Comparison of ENCODE assay signal across 23 mouse cellular contexts in genomic region chrX:107089131-107089530, GRCm38 (mm10). TPM values are rescaled to one million over a fixed set of nuclear protein-coding genes. Genes with fewer than 3 reads are reported as not detected.
DNase-seq lines count a peak whose midpoint lies in the region; ATAC-seq and TF ChIP-seq lines count a peak whose summit lies in the region.
"Had no signal": no experiment of that assay in that cellular context is flagged by ENCODE, and none has a peak within 500 bp of the region (broad histone marks: within the 10 kb centered on the region; RNA-seq: fewer than 3 reads in every experiment).

No protein-coding gene starts in this region.

- no peak for TF ChIP-seq RAD21 in MEL (IDR thresholded peaks at IDR 0.05; ENCODE audit: low read depth, low read length)

- no peak for TF ChIP-seq CTCF in MEL (IDR thresholded peaks at IDR 0.05 in 2 of 3, conservative IDR thresholded peaks at IDR 0.05 in 1 of 3; ENCODE audit: control insufficient read depth in 1 of 3, insufficient read depth in 1 of 3, low read depth in 2 of 3, low read length in 3 of 3, poor library complexity in 1 of 3, severe bottlenecking in 1 of 3)

- no peaks in the 10 kb centered on the region for H3K4me1 ChIP-seq in MEL (ENCODE audit: control insufficient read depth in 1 of 2, insufficient read depth in 2 of 2, low read length in 2 of 2)
- H3K4me1 ChIP-seq: megakaryocyte, embryonic 14.5 days; neural tube, embryonic 13.5 days had no signal

- ATAC-seq in inflammation-experienced regulatory T-cells, adult 6 months: peak; percentile 76
- ATAC-seq: hindbrain, postnatal 0 days; midbrain, embryonic 16.5 days had no signal

- H3K27me3 ChIP-seq in MEL (ENCODE audit: control insufficient read depth in 1 of 2, insufficient read depth in 2 of 2, low read length in 2 of 2): no peaks in the 10 kb centered on the region
- no peaks in the 10 kb centered on the region for H3K27me3 ChIP-seq in splenic B cell, adult 2 months (ENCODE audit: control insufficient read depth, insufficient read depth, low read length, poor library complexity, severe bottlenecking)
- H3K27me3 ChIP-seq: megakaryocyte, embryonic 14.5 days; neural tube, embryonic 13.5 days had no signal

- no peaks in the 10 kb centered on the region for H3K36me3 ChIP-seq in MEL (ENCODE audit: control insufficient read depth in 1 of 2, insufficient read depth in 2 of 2, low read length in 2 of 2)
- H3K36me3 ChIP-seq in splenic B cell, adult 2 months (ENCODE audit: control insufficient read depth, insufficient read depth, low read length, poor library complexity, severe bottlenecking): no peaks in the 10 kb centered on the region
- H3K36me3 ChIP-seq: neural tube, embryonic 13.5 days had no signal

- no peaks in the 10 kb centered on the region for H3K79me2 ChIP-seq in MEL (ENCODE audit: control insufficient read depth, insufficient read depth, low read length, poor library complexity)

- no peak overlapping the region for H3K4me3 ChIP-seq in MEL (ENCODE audit: control insufficient read depth in 1 of 2, insufficient read depth in 1 of 2, low read depth in 2 of 2, low read length in 2 of 2)
- H3K4me3 ChIP-seq: gastrocnemius, adult 2 months; heart, adult 2 months; megakaryocyte, embryonic 14.5 days; neural tube, embryonic 13.5 days had no signal

- peak; percentile 36 to 64 for DNase-seq in spleen, postnatal 36 days (ENCODE audit: low spot score in 2 of 2)
- no peak for DNase-seq in spleen, postnatal 10 days (ENCODE audit: low spot score in 2 of 2)
- peak; percentile 24 for DNase-seq in MEL (ENCODE audit: low read depth, low spot score)
- peak; percentile 82 for DNase-seq in splenic B cell, adult 2 months (ENCODE audit: low read depth, low spot score)
- DNase-seq in kidney, postnatal 14 days: no peak
- no peak for DNase-seq in cerebellum, postnatal 14 days
- DNase-seq in lung, postnatal 14 days: no peak
- DNase-seq: cerebellum, adult 11 months; gastrocnemius, adult 2 months; heart, adult 2 months; kidney, adult 8-10 months; kidney, postnatal 4 days; liver; lung, adult 2 months had no signal

- H3K9ac ChIP-seq in MEL (ENCODE audit: control insufficient read depth, low read depth, low read length, poor library complexity, severe bottlenecking): no peak overlapping the region
- H3K9ac ChIP-seq: neural tube, embryonic 13.5 days had no signal

- no peaks in the 10 kb centered on the region for H3K9me3 ChIP-seq in MEL (replicated peaks; ENCODE audit: insufficient read depth, low read length)
- H3K9me3 ChIP-seq: megakaryocyte, embryonic 14.5 days; neural tube, embryonic 13.5 days had no signal

- TF ChIP-seq EP300 in MEL (IDR thresholded peaks at IDR 0.05; ENCODE audit: low read depth in 1 of 2, low read length in 2 of 2): no peak

- no peak overlapping the region for H3K27ac ChIP-seq in MEL (ENCODE audit: control insufficient read depth, low read depth, low read length)
- H3K27ac ChIP-seq: gastrocnemius, adult 2 months; heart, adult 2 months; hindbrain, postnatal 0 days; neural tube, embryonic 13.5 days had no signal

- no peak for TF ChIP-seq POLR2A in MEL (IDR thresholded peaks at IDR 0.05; ENCODE audit: control insufficient read depth in 1 of 2, insufficient read depth in 1 of 2, low read depth in 1 of 2, low read length in 2 of 2, poor library complexity in 1 of 2)

TF ChIP-seq in MEL, 35 proteins besides CTCF, POLR2A, EP300 and RAD21:
- no peak for TF ChIP-seq E2F4 (IDR thresholded peaks at IDR 0.05; ENCODE audit: borderline replicate concordance, low read depth, low read length)
- TF ChIP-seq ZNF384 (IDR thresholded peaks at IDR 0.05; ENCODE audit: low read depth, low read length): no peak
- TF ChIP-seq USF1 (IDR thresholded peaks at IDR 0.05; ENCODE audit: low read depth, low read length): no peak
- TF ChIP-seq USF2 (IDR thresholded peaks at IDR 0.05; ENCODE audit: borderline replicate concordance in 1 of 2, insufficient read depth in 1 of 2, low read depth in 1 of 2, low read length in 2 of 2): no peak
- no peak for TF ChIP-seq HCFC1 (IDR thresholded peaks at IDR 0.05; ENCODE audit: low read depth, low read length)
- no peak for TF ChIP-seq UBTF (IDR thresholded peaks at IDR 0.05; ENCODE audit: borderline replicate concordance, insufficient read depth, low read depth, low read length)
- TF ChIP-seq ETS1 (IDR thresholded peaks at IDR 0.05; ENCODE audit: low read depth, low read length): no peak
- TF ChIP-seq CHD1 (IDR thresholded peaks at IDR 0.05; ENCODE audit: low read depth, low read length): no peak
- TF ChIP-seq CHD2 (IDR thresholded peaks at IDR 0.05; ENCODE audit: low read length): no peak
- no peak for TF ChIP-seq TBP (IDR thresholded peaks at IDR 0.05; ENCODE audit: low read depth, low read length)

RNA-seq across cellular contexts. Expression of gene P2ry10, which starts 0.8 kb away (rescaled TPM):
- total RNA-seq in MEL (2012; rRNA removed): not detected in 2 replicates
- polyA plus RNA-seq in MEL (2012; ENCODE audit: insufficient read depth in 1 of 2, insufficient read length in 2 of 2, low read depth in 1 of 2, low replicate concordance in 2 of 2, missing spikeins in 1 of 2): not detected
- polyA plus RNA-seq in inflammation-experienced regulatory T-cells, adult 6 months (2017; shearing (Covaris generic)): 10 to 100 TPM; 70.3 to 84.6 (median 81.9) TPM
- total RNA-seq: gastrocnemius, adult 2 months; hindbrain, postnatal 0 days; layer of hippocampus, postnatal 14 days; left cerebral cortex, postnatal 25 days had no signal
- polyA plus RNA-seq: forebrain, embryonic 11.5 days; hindbrain, postnatal 0 days; midbrain, embryonic 16.5 days had no signal

RNA-seq across cellular contexts. Expression of gene P2ry10b, which starts 59.6 kb away (rescaled TPM):
- total RNA-seq in MEL (2012; rRNA removed): not detected in 2 replicates
- not detected for polyA plus RNA-seq in MEL (2012; ENCODE audit: insufficient read depth in 1 of 2, insufficient read length in 2 of 2, low read depth in 1 of 2, low replicate concordance in 2 of 2, missing spikeins in 1 of 2)
- 10 to 100 TPM in 1 of 3 experiments, 1 to 10 TPM in 2; 5.1 to 10.1 (median 8.5) TPM for polyA plus RNA-seq in inflammation-experienced regulatory T-cells, adult 6 months (2017; shearing (Covaris generic))
- polyA plus RNA-seq: testis, adult 2 months had no signal

Comparison
In these comparisons a context has a peak if more than half of its experiments do, and no peak if none do; other contexts are left out.
1. DNase-seq: peak in spleen, postnatal 36 days (2 of 2), MEL (single experiment) and splenic B cell, adult 2 months (single experiment); none in spleen, postnatal 10 days (0 of 2), kidney, postnatal 14 days (single experiment), cerebellum, postnatal 14 days (0 of 2) and lung, postnatal 14 days (single experiment).
2. RNA of gene P2ry10, which starts 0.8 kb away (polyA plus RNA-seq): 70.3 to 84.6 TPM in inflammation-experienced regulatory T-cells, adult 6 months; not detected in MEL; every median in the first group is over 10 times any median in the second.
3. RNA of gene P2ry10b, which starts 59.6 kb away (polyA plus RNA-seq): 5.1 to 10.1 TPM in inflammation-experienced regulatory T-cells, adult 6 months; not detected in MEL; every median in the first group is over 4 times any median in the second.